ENCODE assay signal across 8 mouse cellular contexts in the genomic region with DNA sequence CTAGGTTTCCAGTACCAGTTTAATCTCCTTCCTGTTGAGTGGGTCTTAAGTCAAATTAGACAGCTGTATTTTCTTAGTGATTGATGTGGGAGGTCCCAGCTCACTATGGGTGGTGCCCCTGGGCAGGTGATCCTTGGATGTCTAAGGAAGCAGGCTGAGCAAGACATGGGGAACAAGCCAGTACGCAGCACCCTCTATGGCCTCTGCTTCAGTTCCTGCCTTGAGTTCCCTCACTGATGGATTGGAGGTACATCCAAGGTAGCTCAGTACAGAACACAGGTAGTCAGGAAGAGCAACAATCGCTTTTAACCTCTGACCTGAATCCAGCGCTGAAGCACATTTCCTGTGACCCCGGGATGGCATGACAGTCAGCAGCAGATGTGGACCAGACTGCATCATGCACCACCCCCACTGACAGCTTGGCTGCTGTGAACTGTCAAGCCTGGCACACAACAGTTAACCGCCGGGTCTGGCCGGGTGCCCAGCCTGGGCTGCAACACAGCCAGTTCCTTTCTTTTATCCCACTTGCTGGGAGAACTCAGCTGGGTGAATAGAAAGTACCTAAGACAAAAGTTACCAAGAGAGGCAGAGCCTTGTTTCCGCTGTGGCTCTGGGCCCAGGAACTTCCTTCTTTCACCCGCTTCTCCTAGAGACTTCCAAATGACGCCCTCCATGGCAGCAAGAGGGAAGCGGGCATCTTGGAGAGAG. TPM values are rescaled to one million over a fixed set of nuclear protein-coding genes. Genes with fewer than 3 reads are reported as not detected.
DNase-seq lines count a peak whose midpoint lies in the region; ATAC-seq and TF ChIP-seq lines count a peak whose summit lies in the region.

A gene (plus strand): TSS at position 652 of the 708 bp plus-strand sequence.

- 31% methylated on average over 11 of the region's 11 CpGs for WGBS in liver, adult 2 months
- WGBS in liver, embryonic 12.5 days (ENCODE audit: insufficient replicate concordance) = 40% methylated on average over 11 of the region's 11 CpGs
- WGBS in intestine, embryonic 16.5 days = 38% methylated on average over 11 of the region's 11 CpGs
- WGBS in limb, embryonic 15.5 days = 52% methylated on average over 11 of the region's 11 CpGs

- no peaks in the 10 kb centered on the region for H3K79me2 ChIP-seq in liver, adult 2 months (ENCODE audit: control insufficient read depth, insufficient read depth, low read length)

- no peaks in the 10 kb centered on the region for H3K27me3 ChIP-seq in liver, adult 2 months (ENCODE audit: control insufficient read depth, insufficient read depth, low read length)
- H3K27me3 ChIP-seq in liver, embryonic 12.5 days (replicated peaks) = no peaks in the 10 kb centered on the region
- no peaks in the 10 kb centered on the region for H3K27me3 ChIP-seq in intestine, embryonic 16.5 days (replicated peaks; ENCODE audit: control insufficient read depth, insufficient read depth, low read length)
- no peaks in the 10 kb centered on the region for H3K27me3 ChIP-seq in limb, embryonic 15.5 days

- H3K4me3 ChIP-seq in liver, adult 2 months (ENCODE audit: insufficient read depth, low read depth, low read length) = no peak within 1 kb of the TSS
- H3K4me3 ChIP-seq in liver, embryonic 12.5 days = no peak within 1 kb of the TSS
- H3K4me3 ChIP-seq in intestine, embryonic 16.5 days (ENCODE audit: low read length) = no peak within 1 kb of the TSS
- no peak within 1 kb of the TSS for H3K4me3 ChIP-seq in limb, embryonic 15.5 days

- no peaks in the 10 kb centered on the region for H3K36me3 ChIP-seq in liver, adult 2 months (ENCODE audit: control insufficient read depth, insufficient read depth, low read length)
- no peaks in the 10 kb centered on the region for H3K36me3 ChIP-seq in liver, embryonic 12.5 days
- no peaks in the 10 kb centered on the region for H3K36me3 ChIP-seq in intestine, embryonic 16.5 days (ENCODE audit: control insufficient read depth, insufficient read depth, low read length)
- no peaks in the 10 kb centered on the region for H3K36me3 ChIP-seq in limb, embryonic 15.5 days

- DNase-seq in liver, adult 2 months (ENCODE audit: extremely low read depth, low read depth, low spot score) = peak; percentile 23
- peak; percentile 54 for DNase-seq in cerebellum, adult 11-12 months
- DNase-seq in gastrocnemius, postnatal 14 days = peak; percentile 85
- DNase-seq in ovary, postnatal 14 days (ENCODE audit: low spot score) = peak; percentile 71
- no peak for DNase-seq in natural killer cell, adult 2 months (ENCODE audit: low spot score in 2 of 2)

- intact Hi-C loops in gastrocnemius, postnatal 14 days (cut with DNase I; ENCODE audit: low total_unique reads) = no loop called here

- TF ChIP-seq POLR2A in liver, adult 2 months (IDR thresholded peaks at IDR 0.05; ENCODE audit: extremely low read depth, insufficient read depth, low read length) = no peak

- H3K9ac ChIP-seq in liver, adult 2 months (ENCODE audit: low read depth, low read length) = no peak within 1 kb of the TSS
- no peak within 1 kb of the TSS for H3K9ac ChIP-seq in liver, embryonic 12.5 days
- H3K9ac ChIP-seq in intestine, embryonic 16.5 days (ENCODE audit: low read depth, low read length) = no peak within 1 kb of the TSS
- no peak within 1 kb of the TSS for H3K9ac ChIP-seq in limb, embryonic 15.5 days

- no peak within 1 kb of the TSS for H3K27ac ChIP-seq in liver, adult 2 months (replicated peaks; ENCODE audit: insufficient read depth, low read depth, low read length)
- H3K27ac ChIP-seq in liver, embryonic 12.5 days = no peak within 1 kb of the TSS
- no peak within 1 kb of the TSS for H3K27ac ChIP-seq in intestine, embryonic 16.5 days (ENCODE audit: low read length)
- H3K27ac ChIP-seq in limb, embryonic 15.5 days = no peak within 1 kb of the TSS

- H3K4me1 ChIP-seq in liver, adult 2 months (ENCODE audit: control insufficient read depth, insufficient read depth, low read length) = no peaks in the 10 kb centered on the region
- H3K4me1 ChIP-seq in liver, embryonic 12.5 days = no peaks in the 10 kb centered on the region
- no peaks in the 10 kb centered on the region for H3K4me1 ChIP-seq in intestine, embryonic 16.5 days (ENCODE audit: control insufficient read depth, insufficient read depth, low read length)
- peaks cover 9% of the 10 kb centered on the region for H3K4me1 ChIP-seq in limb, embryonic 15.5 days

- H3K9me3 ChIP-seq in liver, embryonic 12.5 days (replicated peaks) = no peaks in the 10 kb centered on the region
- no peaks in the 10 kb centered on the region for H3K9me3 ChIP-seq in intestine, embryonic 16.5 days (ENCODE audit: control insufficient read depth, low read length)
- no peaks in the 10 kb centered on the region for H3K9me3 ChIP-seq in limb, embryonic 15.5 days

- no peak within 1 kb of the TSS for H3K4me2 ChIP-seq in liver, embryonic 12.5 days
- H3K4me2 ChIP-seq in intestine, embryonic 16.5 days (ENCODE audit: low read depth, low read length) = no peak within 1 kb of the TSS
- H3K4me2 ChIP-seq in limb, embryonic 15.5 days = no peak within 1 kb of the TSS

- no peak for TF ChIP-seq CTCF in liver, adult 2 months (IDR thresholded peaks at IDR 0.05; ENCODE audit: low read depth, low read length)

- ATAC-seq in liver, embryonic 12.5 days = no peak
- peak; percentile 64 for ATAC-seq in intestine, embryonic 16.5 days
- ATAC-seq in limb, embryonic 15.5 days (ENCODE audit: insufficient number of reproducible peaks, low FRiP score, low TSS enrichment, low read depth) = peak; percentile 72

RNA-seq across cellular contexts. Expression of the gene that starts here (rescaled TPM):
- not detected in 2 replicates for total RNA-seq in liver, adult 2 months (2014; rRNA removed)
- not detected in 2 replicates for polyA plus RNA-seq in liver, adult 2 months (2012; rRNA removed)
- 0.01 TPM in 1 of 2 replicates, not detected in the other for polyA plus RNA-seq in liver, embryonic 12.5 days (2016; fragmentation: Nextera tagmentation; extraction: Ambion mirVana)
- total RNA-seq in gastrocnemius, postnatal 14 days (2021) = under 1 TPM; 0.47 to 0.53 TPM
- 0.09 and 0.12 TPM in 2 replicates for polyA plus RNA-seq in intestine, embryonic 16.5 days (2015; fragmentation: Nextera tagmentation; extraction: Ambion mirVana)
- 0.10 and 0.15 TPM in 2 replicates for polyA plus RNA-seq in limb, embryonic 15.5 days (2015; fragmentation: Nextera tagmentation; extraction: Ambion mirVana)

Comparison
In these comparisons a context has a peak if more than half of its experiments do, and no peak if none do; other contexts are left out.
1. Peak in DNase-seq in liver, adult 2 months; RNA of the gene not detected or under 1 TPM.
2. Peak in DNase-seq in gastrocnemius, postnatal 14 days; RNA of the gene not detected or under 1 TPM.
3. Peak in ATAC-seq in intestine, embryonic 16.5 days; RNA of the gene not detected or under 1 TPM.
4. Peak in ATAC-seq in limb, embryonic 15.5 days; RNA of the gene not detected or under 1 TPM.
5. DNase-seq: peak in cerebellum, adult 11-12 months (single experiment) and ovary, postnatal 14 days (single experiment); none in natural killer cell, adult 2 months (0 of 2).